Mouse (Mus musculus) midbrain, embryonic 10.5 days (tissue): ENCODE data around the gene Atp23. TPM values are rescaled to one million over a fixed set of nuclear protein-coding genes. Genes with fewer than 3 reads are reported as not detected.
"Not testable (repeated sequence)": the region's sequence is repeated elsewhere in the genome, so short reads cannot be mapped to it uniquely, and the experiment has no call there.

Source experiments
- DNase-seq: peaks from one replicate; pipeline ENCODE4 v3.0.0-alpha.2; 2017; ENCODE audit warnings: low spot score
- H3K27ac ChIP-seq: fragments of 300-500 bp; sonication (generic); replicated peaks from 2 replicates; pipeline ENCODE4 v1.5.1; 2016; ENCODE audit warnings: mild to moderate bottlenecking
- H3K27me3 ChIP-seq: fragments of 300-500 bp; sonication (generic); 2 replicates; pipeline ENCODE4 v1.6.1; 2016; ENCODE audit warnings: low read depth, mild to moderate bottlenecking; ENCODE audit not compliant: poor library complexity, severe bottlenecking
- H3K36me3 ChIP-seq: fragments of 300-500 bp; sonication (generic); 2 replicates; pipeline ENCODE4 v1.6.1; 2016; ENCODE audit warnings: mild to moderate bottlenecking, moderate library complexity
- H3K4me1 ChIP-seq: fragments of 300-500 bp; sonication (generic); 2 replicates; pipeline ENCODE4 v1.6.1; 2016
- H3K4me3 ChIP-seq: fragments of 300-500 bp; sonication (generic); 2 replicates; pipeline ENCODE4 v1.5.1; 2016; ENCODE audit warnings: mild to moderate bottlenecking, moderate library complexity
- H3K9me3 ChIP-seq: fragments of 300-500 bp; sonication (generic); replicated peaks from 2 replicates; pipeline ENCODE4 v1.6.1; 2016; ENCODE audit warnings: mild to moderate bottlenecking
- WGBS: fragments of 180-500 bp; shearing (Covaris S2); methylation state at CpG from one replicate; pipeline ENCODE4 v1.1.7; 2016; 5-methylcytosine and 5-hydroxymethylcytosine counted together
- polyA plus RNA-seq: library from polyadenylated mRNA; unstranded; fragments of >200 nt; fragmentation: Nextera tagmentation; extraction: Ambion mirVana; gene quantifications from 2 replicates; pipeline ENCODE4 v1.2.1, GENCODE M21; 2016

Gene Atp23
- polyA plus RNA-seq, 1 experiment from 2014 or later = 17.7 TPM

DNA sequence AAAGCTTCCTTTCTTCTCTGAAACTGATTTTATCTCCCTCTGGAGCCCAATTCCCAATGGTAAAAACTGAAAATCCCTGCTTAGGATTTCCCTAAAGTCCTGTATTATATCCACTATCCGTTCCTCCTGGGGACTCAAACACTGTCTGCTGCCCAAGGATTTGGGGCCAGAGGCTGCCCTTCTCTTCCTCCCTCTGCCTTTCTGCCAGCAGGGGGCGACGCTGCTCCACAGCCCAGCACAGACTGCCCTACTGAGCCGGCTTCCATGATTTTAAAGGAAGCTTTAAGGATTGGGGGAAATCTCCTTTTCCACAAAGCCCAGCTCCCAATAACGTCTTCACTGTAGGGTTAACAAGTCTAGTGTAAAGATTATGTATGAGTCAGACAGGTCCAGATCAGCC, 68.1 kb downstream of the Atp23 start:
- H3K36me3 ChIP-seq = no peaks in the 10 kb centered on the region
- WGBS = 21% methylated on average over 5 of the region's 5 CpGs
- H3K4me3 ChIP-seq = no peak overlapping the region
- H3K27ac ChIP-seq = peak overlapping the region; percentile 46; the same call in 1 of the 2 replicates
- H3K4me1 ChIP-seq = peaks cover 8% of the 10 kb centered on the region
- DNase-seq = peak; percentile 55
- 0 out of 2 replicates have a peak, but pooled peaks cover 3% of the 10 kb centered on the region for H3K9me3 ChIP-seq
- H3K27me3 ChIP-seq = no peaks in the 10 kb centered on the region

- Histone ChIP-seq H3K27ac (no peak overlapping the region), H3K36me3 (no peaks in the 10 kb centered on the region), H3K4me3 (no peak overlapping the region), H3K27me3 (no peaks in the 10 kb centered on the region), H3K4me1 (peaks cover 8% of the 10 kb centered on the region), H3K9me3 (0 out of 2 replicates have a peak, but pooled peaks cover 3% of the 10 kb centered on the region)
- DNase-seq = no peak
- WGBS = 85% methylated on average over 5 of the region's 5 CpGs
These were observed 69.8 kb downstream of the Atp23 start for GRCm38 (mm10) chr10:126831329-126831728.

DNA sequence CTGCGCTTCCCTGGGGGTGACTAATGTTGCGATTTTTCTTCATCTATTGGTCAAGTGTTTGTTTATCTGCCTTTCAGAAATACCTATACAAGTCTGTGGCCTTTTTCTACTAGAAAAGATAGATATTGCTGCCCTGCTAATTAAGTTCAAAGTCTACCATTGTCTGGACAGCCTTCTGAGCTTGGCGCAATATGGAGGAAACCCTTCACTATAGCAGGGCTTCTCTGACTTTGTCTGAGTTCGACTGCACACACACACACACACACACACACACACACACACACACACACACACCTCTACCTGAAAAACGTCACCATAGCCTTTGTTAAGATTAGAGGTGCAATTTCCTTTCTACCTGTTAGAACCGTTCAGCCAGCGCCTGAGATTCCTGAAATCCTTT, 72.5 kb downstream of the Atp23 start:
- 82% methylated on average over 7 of the region's 7 CpGs for WGBS
- Histone ChIP-seq H3K4me1 (peaks cover 8% of the 10 kb centered on the region), H3K9me3 (0 out of 2 replicates have a peak, but pooled peaks cover 3% of the 10 kb centered on the region), H3K4me3 (no peak overlapping the region), H3K27me3 (no peaks in the 10 kb centered on the region), H3K27ac (no peak overlapping the region), H3K36me3 (no peaks in the 10 kb centered on the region)
- DNase-seq = no peak

DNA sequence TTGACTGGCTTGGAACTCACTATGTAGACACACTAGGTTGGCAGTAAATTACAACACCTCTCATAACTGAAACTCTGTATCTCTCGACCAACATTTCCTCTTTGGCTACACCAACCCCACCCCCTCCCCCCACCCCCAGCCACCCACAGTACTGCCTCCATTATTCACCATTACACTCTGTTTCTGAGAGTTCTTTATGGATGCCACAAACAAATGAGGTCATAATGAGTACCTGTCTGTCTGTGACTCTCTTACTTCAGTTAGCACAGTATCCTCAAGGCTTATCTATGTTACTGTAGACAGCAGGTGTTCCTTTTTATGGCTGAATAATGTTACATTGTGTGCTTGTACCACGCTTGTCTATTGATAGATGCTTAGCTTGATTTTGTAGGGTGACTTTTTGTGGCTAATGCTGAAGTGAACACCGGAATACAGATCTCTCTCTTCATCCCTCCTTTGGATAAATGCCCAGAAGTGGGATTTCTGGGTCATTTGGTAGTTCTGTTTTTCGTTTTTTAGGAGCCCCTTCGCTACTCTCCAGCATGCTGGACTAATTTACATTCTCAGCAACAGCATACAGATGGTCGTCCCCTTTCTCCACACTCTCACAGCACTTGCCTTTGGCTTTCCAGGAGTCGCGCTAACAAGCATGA, 73.1 kb downstream of the Atp23 start:
- no peaks in the 10 kb centered on the region for H3K27me3 ChIP-seq
- H3K4me3 ChIP-seq = no peak overlapping the region
- no peak overlapping the region for H3K27ac ChIP-seq
- WGBS = 78% methylated on average over 8 of the region's 8 CpGs
- peaks cover 7% of the 10 kb centered on the region for H3K4me1 ChIP-seq
- 0 out of 2 replicates have a peak, but pooled peaks cover 3% of the 10 kb centered on the region for H3K9me3 ChIP-seq
- H3K36me3 ChIP-seq = no peaks in the 10 kb centered on the region
- no peak for DNase-seq

GRCm38 (mm10) chr10:126826982-126827381, 74.2 kb downstream of the Atp23 start:
- DNase-seq = no peak
- no peaks in the 10 kb centered on the region for H3K36me3 ChIP-seq
- H3K9me3 ChIP-seq = 0 out of 2 replicates have a peak, but pooled peaks cover 2% of the 10 kb centered on the region
- no peaks in the 10 kb centered on the region for H3K27me3 ChIP-seq
- H3K4me3 ChIP-seq = no peak overlapping the region
- 96% methylated on average over 6 of the region's 6 CpGs for WGBS
- H3K4me1 ChIP-seq = no peaks in the 10 kb centered on the region
- no peak overlapping the region for H3K27ac ChIP-seq

DNA sequence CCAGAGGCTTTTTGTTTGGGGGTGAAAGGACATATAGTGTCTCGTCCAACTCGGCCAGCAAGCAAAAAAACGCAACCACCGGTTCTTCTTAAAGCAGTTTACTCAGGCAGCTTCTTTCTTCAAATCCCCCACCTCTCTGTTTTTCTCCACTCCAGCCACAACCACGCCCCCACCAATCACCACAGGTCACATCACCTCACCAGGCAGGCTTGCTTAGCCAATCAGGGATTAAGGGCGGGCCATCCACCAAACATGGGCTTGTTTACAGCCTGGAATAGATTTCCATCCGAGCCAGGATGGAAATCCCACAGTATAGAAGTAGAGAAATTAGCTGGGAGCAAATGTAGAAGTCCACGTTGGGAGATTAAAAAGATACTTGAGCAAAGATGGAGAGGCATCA, 74.9 kb downstream of the Atp23 start:
- not testable (repeated sequence) for H3K4me1 ChIP-seq, H3K27me3 ChIP-seq, H3K36me3 ChIP-seq, H3K4me3 ChIP-seq, DNase-seq, H3K27ac ChIP-seq, H3K9me3 ChIP-seq
- 91% methylated on average over 8 of the region's 8 CpGs for WGBS

DNA sequence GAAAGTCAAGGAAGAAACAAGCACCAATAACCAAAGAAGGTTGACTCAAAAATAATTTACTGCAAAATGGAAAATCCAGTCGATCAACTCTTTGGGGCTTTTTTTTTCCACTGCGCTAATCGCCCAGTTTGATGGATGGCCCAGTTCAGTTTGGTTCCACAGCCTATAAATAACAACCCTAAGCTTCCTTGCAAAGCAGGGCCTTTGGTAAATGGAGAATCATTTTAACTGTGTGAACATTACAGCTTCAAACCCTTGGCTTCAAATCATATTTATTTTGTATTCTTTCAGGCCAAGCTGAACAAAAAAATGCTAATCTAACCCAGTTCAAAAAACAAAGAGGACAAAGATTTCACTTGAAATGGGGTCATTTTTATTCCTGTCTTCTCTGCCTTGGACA, 78.7 kb downstream of the Atp23 start:
- Histone ChIP-seq H3K9me3 (no peaks in the 10 kb centered on the region), H3K4me1 (no peaks in the 10 kb centered on the region), H3K36me3 (no peaks in the 10 kb centered on the region), H3K27ac (no peak overlapping the region), H3K27me3 (no peaks in the 10 kb centered on the region), H3K4me3 (no peak overlapping the region)
- no peak for DNase-seq
- 96% methylated on average over 3 of the region's 3 CpGs for WGBS

Other genes with a start within 250 kb of the Atp23 start
- gene Ctdsp2, start 77.4 kb upstream of the Atp23 start, polyA plus RNA-seq = 36.8 and 39.3 TPM in 2 replicates
- 0.36 and 2.2 TPM in 2 replicates for gene Avil, start 99.4 kb upstream of the Atp23 start, polyA plus RNA-seq
- gene Tsfm, start 129.5 kb upstream of the Atp23 start, polyA plus RNA-seq = 101 and 107 TPM in 2 replicates
- 54.3 and 56.7 TPM in 2 replicates for gene Mettl1, start 140.1 kb upstream of the Atp23 start, polyA plus RNA-seq
- gene Eef1akmt3, start 140.2 kb upstream of the Atp23 start, polyA plus RNA-seq = 0.19 and 0.26 TPM in 2 replicates
- gene Cyp27b1, start 146.9 kb upstream of the Atp23 start, polyA plus RNA-seq = 0.07 and 0.22 TPM in 2 replicates
- 1.3 and 1.7 TPM in 2 replicates for gene March9, start 158.8 kb upstream of the Atp23 start, polyA plus RNA-seq
- 2,811 and 2,916 TPM in 2 replicates for gene Cdk4, start 162.2 kb upstream of the Atp23 start, polyA plus RNA-seq
- gene Tspan31, start 168.9 kb upstream of the Atp23 start, polyA plus RNA-seq = 197 and 208 TPM in 2 replicates
- gene Agap2, start 173.9 kb upstream of the Atp23 start, polyA plus RNA-seq = 0.10 and 0.19 TPM in 2 replicates
- 62.3 and 83.0 TPM in 2 replicates for gene Os9, start 219.8 kb upstream of the Atp23 start, polyA plus RNA-seq